Mouse (Mus musculus): ENCODE results near the gene Prkcb. TPM values are rescaled to one million over a fixed set of nuclear protein-coding genes. Genes with fewer than 3 reads are reported as not detected.
A peak's percentile ranks its signal among the peaks of the same experiment; 100 is the strongest.

Gene Prkcb
- polyA plus RNA-seq, 1 experiment = 6.1 TPM

DNA sequence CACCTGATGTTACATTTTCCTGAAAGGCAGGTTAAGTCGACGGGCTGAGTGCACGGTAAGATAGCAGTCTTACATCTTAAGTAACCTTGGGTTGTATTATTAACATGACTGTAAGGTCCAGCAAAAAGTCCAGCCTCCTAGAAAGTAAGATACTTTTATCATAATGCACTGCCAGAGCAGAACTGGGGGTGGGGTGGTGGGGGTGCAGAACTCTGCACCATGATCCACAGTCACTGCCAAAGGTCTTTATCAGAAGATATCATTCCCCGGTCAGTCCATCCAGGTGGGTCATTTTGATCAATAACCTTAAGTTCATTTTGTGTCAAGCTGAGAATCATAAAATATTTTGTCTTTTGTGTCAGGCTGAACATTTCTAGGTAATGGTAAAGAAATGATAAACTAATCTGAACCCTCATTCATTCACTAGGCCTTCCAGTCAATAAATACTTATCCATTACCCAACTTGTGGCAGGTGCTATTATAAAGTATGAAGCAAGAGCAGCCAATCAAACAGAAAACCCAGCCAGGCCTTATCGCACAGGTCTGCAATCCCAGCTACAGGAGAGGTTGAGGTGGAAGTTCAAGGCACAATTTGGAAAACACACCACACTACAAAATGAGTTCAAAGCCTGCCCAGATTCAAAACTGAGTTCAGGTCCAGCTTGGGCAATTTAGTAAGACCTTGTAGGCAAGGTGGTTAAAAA is 369.0 kb downstream of the Prkcb start:
- DNase-seq = no peak
- no peak for TF ChIP-seq CTCF (conservative IDR thresholded peaks at IDR 0.05; ENCODE audit: insufficient read depth, insufficient read length, low read depth, low read length)
- WGBS = 94% methylated on average over 5 of the region's 5 CpGs

DNA sequence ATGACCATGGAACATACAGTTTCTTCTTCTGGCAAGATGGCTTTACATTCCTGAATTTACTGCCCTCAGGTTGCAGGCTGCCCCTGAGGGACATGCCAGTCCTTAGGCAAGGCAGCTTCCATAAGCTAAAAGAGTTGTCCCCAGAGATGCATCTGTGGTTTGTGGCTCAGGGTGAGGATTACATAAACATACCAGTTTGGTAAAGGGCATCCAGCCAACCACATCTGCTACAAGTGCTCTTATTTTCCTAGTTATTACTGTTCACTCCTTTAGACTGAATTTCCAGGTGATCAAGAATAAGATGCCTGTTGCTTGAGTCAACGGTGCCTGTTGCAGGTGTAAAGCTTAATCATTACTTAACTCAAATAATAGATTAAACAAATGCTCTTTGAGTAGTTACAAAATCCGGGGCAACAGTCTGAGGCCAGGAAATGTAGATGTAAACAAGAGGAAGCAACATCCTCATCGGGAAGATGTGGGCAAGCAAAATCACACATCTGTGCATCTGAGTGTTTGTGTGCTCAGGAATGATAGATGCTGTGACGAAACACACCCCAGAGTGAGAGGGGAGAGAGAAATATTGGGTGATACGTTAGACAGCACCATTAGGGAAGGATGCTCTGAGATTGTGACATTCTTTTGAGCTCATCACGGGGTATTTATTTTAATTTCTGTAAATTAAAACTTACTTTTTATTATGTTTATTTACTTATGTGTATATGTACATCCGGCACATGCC is 376.9 kb downstream of the Prkcb start:
- no peak overlapping the region for H3K4me3 ChIP-seq (ENCODE audit: insufficient read depth, low read depth, low read length)

More for the DNA sequence above, 369.0 kb downstream of the Prkcb start:
- no peaks in the 10 kb centered on the region for H3K27me3 ChIP-seq (replicated peaks; ENCODE audit: control insufficient read depth, insufficient read depth, low read length)
- no peaks in the 10 kb centered on the region for H3K4me1 ChIP-seq (ENCODE audit: control insufficient read depth, insufficient read depth, low read length)
- H3K27ac ChIP-seq (ENCODE audit: insufficient read depth, low read depth, low read length) = no peak overlapping the region
- H3K36me3 ChIP-seq (ENCODE audit: control insufficient read depth, insufficient read depth, low read length) = no peaks in the 10 kb centered on the region
- H3K4me3 ChIP-seq (ENCODE audit: insufficient read depth, low read depth, low read length) = no peak overlapping the region

DNA sequence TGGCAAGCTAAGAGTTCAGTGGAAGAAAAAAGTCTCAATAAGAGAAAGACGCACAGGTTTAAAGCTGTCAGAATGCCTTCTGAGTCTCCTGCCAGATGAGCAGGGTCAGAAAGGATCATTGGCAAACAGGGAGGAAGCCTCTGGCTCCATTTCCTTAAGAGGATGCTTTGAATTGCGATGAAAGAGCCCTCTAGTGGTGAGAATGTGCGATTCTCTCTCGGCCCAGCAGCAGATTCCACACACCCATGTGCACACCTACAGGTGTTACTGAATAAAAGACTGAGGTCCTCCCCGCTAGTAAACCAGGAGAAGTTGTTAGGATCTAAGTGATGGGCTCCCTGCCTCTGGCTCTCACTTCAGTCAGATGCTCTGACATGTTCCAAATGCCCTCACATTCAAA is 379.4 kb downstream of the Prkcb start:
- H3K36me3 ChIP-seq (ENCODE audit: control insufficient read depth, insufficient read depth, low read length) = no peaks in the 10 kb centered on the region
- WGBS = 27% methylated on average over 5 of the region's 5 CpGs
- H3K27me3 ChIP-seq (replicated peaks; ENCODE audit: control insufficient read depth, insufficient read depth, low read length) = no peaks in the 10 kb centered on the region
- TF ChIP-seq POLR2A (IDR thresholded peaks at IDR 0.05; ENCODE audit: low read depth, low read length) = no peak
- TF ChIP-seq CTCF (conservative IDR thresholded peaks at IDR 0.05; ENCODE audit: insufficient read depth, insufficient read length, low read depth, low read length) = peak; percentile 67
- no peak overlapping the region for H3K27ac ChIP-seq (ENCODE audit: insufficient read depth, low read depth, low read length)
- no peak overlapping the region for H3K4me3 ChIP-seq (ENCODE audit: insufficient read depth, low read depth, low read length)
- no peaks in the 10 kb centered on the region for H3K4me1 ChIP-seq (ENCODE audit: control insufficient read depth, insufficient read depth, low read length)
- peak; percentile 32 for DNase-seq

More for the DNA sequence above, 376.9 kb downstream of the Prkcb start:
- DNase-seq = no peak
- Histone ChIP-seq H3K4me1 (ENCODE audit: control insufficient read depth, insufficient read depth, low read length) (no peaks in the 10 kb centered on the region), H3K27me3 (replicated peaks; ENCODE audit: control insufficient read depth, insufficient read depth, low read length) (no peaks in the 10 kb centered on the region), H3K36me3 (ENCODE audit: control insufficient read depth, insufficient read depth, low read length) (no peaks in the 10 kb centered on the region), H3K27ac (ENCODE audit: insufficient read depth, low read depth, low read length) (no peak overlapping the region)
- WGBS = 55% methylated on average over 7 of the region's 7 CpGs
- TF ChIP-seq POLR2A (IDR thresholded peaks at IDR 0.05; ENCODE audit: low read depth, low read length) (no peak), CTCF (conservative IDR thresholded peaks at IDR 0.05; ENCODE audit: insufficient read depth, insufficient read length, low read depth, low read length) (no peak)

DNA sequence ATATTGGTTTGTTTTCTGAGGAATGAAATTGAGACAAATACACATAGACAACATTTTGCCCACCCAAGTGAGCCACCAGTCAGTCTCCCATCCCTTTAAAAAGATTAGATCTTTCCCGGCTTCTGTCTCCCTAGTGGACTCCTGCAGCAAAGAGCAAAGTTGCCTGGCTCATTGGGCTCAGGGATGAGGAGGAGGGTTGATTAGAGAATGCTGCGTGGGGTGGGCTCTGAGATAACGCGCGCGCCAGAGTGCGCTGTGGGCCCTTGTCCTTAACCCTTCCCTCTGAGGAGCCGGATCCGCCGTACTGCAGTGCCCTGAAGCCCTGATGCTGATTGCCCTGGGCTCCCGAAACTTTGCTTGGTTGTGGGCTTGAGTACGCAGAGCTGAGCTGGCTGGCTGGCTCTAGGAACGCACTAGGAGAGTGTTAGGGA is 381.9 kb downstream of the Prkcb start, which contains the start of gene Cacng3:
Gene Cacng3, plus strand, starts transcription at position 51 of the 431 bp plus-strand sequence.
- TF ChIP-seq POLR2A (IDR thresholded peaks at IDR 0.05; ENCODE audit: low read depth, low read length) (no peak), CTCF (conservative IDR thresholded peaks at IDR 0.05; ENCODE audit: insufficient read depth, insufficient read length, low read depth, low read length) (no peak)
- Histone ChIP-seq H3K4me1 (ENCODE audit: control insufficient read depth, insufficient read depth, low read length) (no peaks in the 10 kb centered on the region), H3K27ac (ENCODE audit: insufficient read depth, low read depth, low read length) (no peak within 1 kb of the TSS), H3K27me3 (replicated peaks; ENCODE audit: control insufficient read depth, insufficient read depth, low read length) (no peaks in the 10 kb centered on the region), H3K36me3 (ENCODE audit: control insufficient read depth, insufficient read depth, low read length) (no peaks in the 10 kb centered on the region), H3K4me3 (ENCODE audit: insufficient read depth, low read depth, low read length) (no peak within 1 kb of the TSS)
- WGBS = 17% methylated on average over 13 of the region's 13 CpGs
- no peak for DNase-seq

DNA sequence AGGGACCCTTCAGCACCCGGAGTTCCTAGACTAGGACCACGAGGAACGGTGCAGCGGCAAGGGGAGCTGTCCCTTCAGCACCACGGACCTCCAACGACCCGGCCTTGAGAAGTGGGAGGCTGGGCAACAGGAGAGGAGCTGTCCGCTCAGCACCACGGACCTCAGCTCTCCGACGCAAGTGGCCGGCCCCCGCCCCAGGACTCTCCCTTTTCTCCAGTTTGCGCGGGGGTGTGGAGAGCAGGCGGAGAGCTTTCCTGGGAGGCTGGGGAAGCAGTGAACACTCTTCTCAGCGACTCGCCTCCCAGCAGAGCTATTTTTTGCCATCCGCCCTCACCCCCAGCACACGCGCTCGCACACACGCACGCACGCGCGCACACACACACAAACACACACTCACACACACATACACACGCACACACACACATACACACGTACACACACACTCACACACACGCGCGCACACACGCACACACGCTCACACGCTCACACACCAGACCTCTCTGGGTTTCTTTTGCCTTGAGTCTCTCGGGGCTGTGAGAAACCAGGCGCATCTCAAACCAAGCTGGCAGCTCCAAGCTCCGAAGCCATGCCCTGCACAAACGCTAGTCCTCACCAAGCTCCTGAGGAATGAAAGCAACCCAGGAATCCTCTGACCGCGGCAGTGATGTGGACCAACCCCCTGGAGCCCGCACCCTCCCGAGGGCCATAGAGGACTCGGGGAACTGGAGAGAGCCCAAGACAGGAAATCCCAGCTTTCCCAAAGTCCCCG is 382.5 kb downstream of the Prkcb start:
- Histone ChIP-seq H3K4me3 (ENCODE audit: insufficient read depth, low read depth, low read length) (no peak overlapping the region), H3K4me1 (ENCODE audit: control insufficient read depth, insufficient read depth, low read length) (no peaks in the 10 kb centered on the region), H3K27ac (ENCODE audit: insufficient read depth, low read depth, low read length) (no peak overlapping the region), H3K27me3 (replicated peaks; ENCODE audit: control insufficient read depth, insufficient read depth, low read length) (no peaks in the 10 kb centered on the region), H3K36me3 (ENCODE audit: control insufficient read depth, insufficient read depth, low read length) (no peaks in the 10 kb centered on the region)
- DNase-seq = peak; percentile 81
- 11% methylated on average over 45 of the region's 45 CpGs for WGBS
- TF ChIP-seq POLR2A (IDR thresholded peaks at IDR 0.05; ENCODE audit: low read depth, low read length) (no peak), CTCF (conservative IDR thresholded peaks at IDR 0.05; ENCODE audit: insufficient read depth, insufficient read length, low read depth, low read length) (no peak)

DNA sequence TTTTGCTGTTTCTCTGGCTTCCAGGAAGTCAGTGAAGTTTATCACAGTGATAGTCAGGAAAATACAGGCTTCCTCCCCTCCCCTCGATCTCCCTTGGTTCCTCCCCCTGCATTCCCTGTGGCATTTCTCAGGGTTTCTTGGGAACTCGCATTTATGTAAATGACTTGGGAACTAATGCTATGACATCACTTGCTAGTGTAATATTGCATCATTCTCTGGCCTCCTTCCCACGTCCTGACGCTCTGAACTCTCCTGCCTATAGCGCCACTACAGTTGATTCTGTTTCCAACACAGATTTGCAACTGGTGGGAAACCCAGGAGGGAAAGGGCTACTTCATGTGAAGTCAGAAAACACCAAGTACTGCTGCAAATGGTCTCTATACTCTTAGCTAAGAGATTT is 384.4 kb downstream of the Prkcb start:
- no peak for TF ChIP-seq CTCF (conservative IDR thresholded peaks at IDR 0.05; ENCODE audit: insufficient read depth, insufficient read length, low read depth, low read length)
- TF ChIP-seq POLR2A (IDR thresholded peaks at IDR 0.05; ENCODE audit: low read depth, low read length) = no peak
- H3K36me3 ChIP-seq (ENCODE audit: control insufficient read depth, insufficient read depth, low read length) = no peaks in the 10 kb centered on the region
- DNase-seq = no peak
- H3K27ac ChIP-seq (ENCODE audit: insufficient read depth, low read depth, low read length) = no peak overlapping the region
- no peaks in the 10 kb centered on the region for H3K4me1 ChIP-seq (ENCODE audit: control insufficient read depth, insufficient read depth, low read length)
- H3K4me3 ChIP-seq (ENCODE audit: insufficient read depth, low read depth, low read length) = no peak overlapping the region
- WGBS = 43% methylated on average over 5 of the region's 5 CpGs
- no peaks in the 10 kb centered on the region for H3K27me3 ChIP-seq (replicated peaks; ENCODE audit: control insufficient read depth, insufficient read depth, low read length)
